Comparison of ENCODE assay signal across 18 mouse cellular contexts in genomic region chr11:63537693-63538092, GRCm38 (mm10).
"Had no signal": no experiment of that assay in that cellular context is flagged by ENCODE, and none has a peak within 500 bp of the region (broad histone marks: within the 10 kb centered on the region; RNA-seq: fewer than 3 reads in every experiment).

No protein-coding gene starts in this region.

- H3K4me3 ChIP-seq: kidney, embryonic 15.5 days; limb, embryonic 10.5 days; limb, embryonic 13.5 days; midbrain, embryonic 12.5 days; midbrain, embryonic 15.5 days; neural tube, embryonic 13.5 days; stomach, embryonic 15.5 days had no signal

- DNase-seq: kidney, adult 11 months; kidney, adult 8-10 months; kidney, postnatal 10 days; kidney, postnatal 36 days; liver, postnatal 0 days; lung, embryonic 14.5 days; right cerebral cortex, postnatal 14 days; spleen, adult 18-20 months; thymus, postnatal 25 days had no signal

- H3K27ac ChIP-seq: kidney, embryonic 15.5 days; limb, embryonic 10.5 days; limb, embryonic 13.5 days; liver, embryonic 14.5 days; macrophage; midbrain, embryonic 12.5 days; midbrain, embryonic 15.5 days; neural tube, embryonic 13.5 days; stomach, embryonic 15.5 days had no signal
